Mouse (Mus musculus): ENCODE measurements around the gene Micall1.

DNA sequence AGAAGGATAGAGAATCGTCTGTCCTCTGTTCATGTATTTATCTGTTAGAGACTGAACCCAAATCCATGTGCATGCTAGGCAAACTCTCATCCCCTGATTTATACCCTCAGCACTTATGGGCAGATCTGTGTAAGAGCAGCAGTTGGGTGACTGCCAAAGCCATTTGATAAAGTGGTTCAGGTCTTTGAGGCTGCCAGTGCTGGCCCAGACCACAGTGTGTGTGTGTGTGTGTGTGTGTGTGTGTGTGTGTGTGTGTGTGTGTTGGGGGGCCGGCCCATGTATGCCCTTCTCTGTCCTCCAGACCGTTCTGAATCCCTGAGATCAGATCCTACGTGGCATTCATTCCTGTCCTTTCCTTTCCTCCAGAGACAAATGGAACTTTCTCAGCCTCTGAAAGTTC is 3.1 kb downstream of the Micall1 start:
- no peak for TF ChIP-seq POLR2A (IDR thresholded peaks at IDR 0.05; ENCODE audit: low read depth, low read length)
- no peak for TF ChIP-seq CTCF (IDR thresholded peaks at IDR 0.05; ENCODE audit: extremely low read depth, insufficient read length, insufficient replicate concordance, low read depth, low read length)

Data from small intestine, adult 2 months (tissue).